Comparison of ENCODE assay signal across 9 mouse cellular contexts in the genomic region with DNA sequence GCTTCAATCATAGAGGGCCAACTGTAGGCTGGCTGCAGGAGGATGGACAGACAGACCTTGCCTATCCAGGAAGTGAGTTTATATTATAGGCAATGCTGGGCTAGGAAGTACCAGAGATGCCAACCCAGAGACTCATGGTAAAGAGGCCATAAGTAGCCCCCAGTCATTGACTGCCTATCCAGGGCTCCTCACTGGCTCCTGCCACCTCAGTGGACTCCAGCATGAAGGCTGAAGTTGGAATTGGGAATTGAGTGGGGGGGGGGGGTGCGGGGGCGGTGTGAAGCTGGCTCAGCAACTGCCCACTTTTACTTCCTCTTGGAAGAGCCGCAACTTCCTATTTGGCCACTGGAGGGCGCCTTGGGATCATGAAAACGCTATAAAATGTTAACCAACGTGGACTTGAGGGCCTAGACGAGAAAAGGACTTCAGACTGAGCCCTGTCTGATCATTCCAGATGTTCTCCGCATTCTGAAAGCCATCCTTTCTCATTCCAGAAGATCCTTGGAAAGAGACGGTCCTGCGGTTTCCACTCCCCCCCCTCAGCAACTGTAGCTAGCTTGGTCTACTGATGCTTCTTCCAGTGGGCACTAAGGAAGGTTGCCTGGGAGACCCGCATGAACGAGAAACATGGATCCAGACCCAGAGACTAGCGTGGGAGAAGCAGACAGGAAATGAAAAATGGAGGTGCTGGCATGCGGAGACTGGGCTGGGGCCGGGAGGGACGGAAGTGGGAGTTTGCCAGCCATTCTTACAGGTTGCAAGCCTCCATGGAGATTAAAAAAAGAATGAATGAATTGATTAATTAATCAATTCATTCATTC.
DNase-seq lines count a peak whose midpoint lies in the region; ATAC-seq and TF ChIP-seq lines count a peak whose summit lies in the region.
"Had no signal": no experiment of that assay in that cellular context is flagged by ENCODE, and none has a peak within 500 bp of the region (broad histone marks: within the 10 kb centered on the region; RNA-seq: fewer than 3 reads in every experiment).

No protein-coding gene starts in this region.

- no peaks in the 10 kb centered on the region for H3K9me3 ChIP-seq in hindbrain, postnatal 0 days (ENCODE audit: low read length)

- H3K4me3 ChIP-seq in cerebellum, adult 2 months (replicated peaks; ENCODE audit: insufficient read depth, low read depth, low read length): no peak overlapping the region
- H3K4me3 ChIP-seq in hindbrain, postnatal 0 days (ENCODE audit: low read length): no peak overlapping the region
- no peak overlapping the region for H3K4me3 ChIP-seq in left cerebral cortex, adult 2 months
- H3K4me3 ChIP-seq in small intestine, adult 2 months (ENCODE audit: low read depth, low read length): no peak overlapping the region
- H3K4me3 ChIP-seq: embryonic facial prominence, embryonic 12.5 days had no signal

- H3K27ac ChIP-seq in cerebellum, adult 2 months (ENCODE audit: insufficient read depth, low read length): no peak overlapping the region
- H3K27ac ChIP-seq in hindbrain, postnatal 0 days: peak overlapping the region; percentile 32; the same call in 1 of the 2 replicates
- no peak overlapping the region for H3K27ac ChIP-seq in left cerebral cortex, adult 2 months
- H3K27ac ChIP-seq in small intestine, adult 2 months (ENCODE audit: insufficient read depth, low read depth, low read length): no peak overlapping the region
- H3K27ac ChIP-seq: embryonic facial prominence, embryonic 12.5 days had no signal

- ATAC-seq in monocyte, adult 5-6 weeks (replicated peaks; ENCODE audit: insufficient number of reproducible peaks, low FRiP score, low TSS enrichment, poor library complexity, severe bottlenecking): no peak; the same call in 1 of the 2 replicates
- peak; percentile 75 for ATAC-seq in frontal cortex, adult (ENCODE audit: low TSS enrichment)
- peak; percentile 72 for ATAC-seq in hindbrain, postnatal 0 days
- peak; percentile 48; the same call in 1 of the 2 replicates for ATAC-seq in megakaryocyte-erythroid progenitor cell, adult 5-6 weeks (replicated peaks; ENCODE audit: low FRiP score, low TSS enrichment, poor library complexity, severe bottlenecking)

- H3K27me3 ChIP-seq in cerebellum, adult 2 months (ENCODE audit: control insufficient read depth, insufficient read depth, low read length): no peaks in the 10 kb centered on the region
- no peaks in the 10 kb centered on the region for H3K27me3 ChIP-seq in hindbrain, postnatal 0 days (ENCODE audit: insufficient read depth, low read length)
- H3K27me3 ChIP-seq in small intestine, adult 2 months (ENCODE audit: control insufficient read depth, insufficient read depth, low read length): no peaks in the 10 kb centered on the region
- H3K27me3 ChIP-seq: embryonic facial prominence, embryonic 12.5 days had no signal

- H3K4me2 ChIP-seq in hindbrain, postnatal 0 days (ENCODE audit: low read depth, low read length): no peak overlapping the region
- H3K4me2 ChIP-seq: embryonic facial prominence, embryonic 12.5 days had no signal

- H3K9ac ChIP-seq in hindbrain, postnatal 0 days (replicated peaks; ENCODE audit: low read length): no peak overlapping the region
- H3K9ac ChIP-seq: embryonic facial prominence, embryonic 12.5 days had no signal

- TF ChIP-seq POLR2A in cerebellum, adult 2 months (IDR thresholded peaks at IDR 0.05; ENCODE audit: borderline replicate concordance, insufficient read depth, low read length): no peak
- no peak for TF ChIP-seq POLR2A in small intestine, adult 2 months (IDR thresholded peaks at IDR 0.05; ENCODE audit: low read depth, low read length)

- H3K4me1 ChIP-seq in cerebellum, adult 2 months (ENCODE audit: control insufficient read depth, insufficient read depth, low read length): no peaks in the 10 kb centered on the region
- no peaks in the 10 kb centered on the region for H3K4me1 ChIP-seq in hindbrain, postnatal 0 days (ENCODE audit: insufficient read depth, low read length)
- H3K4me1 ChIP-seq in small intestine, adult 2 months (ENCODE audit: control insufficient read depth, insufficient read depth, insufficient read length, low read length): no peaks in the 10 kb centered on the region

- DNase-seq in monocyte, adult 2 months (ENCODE audit: low read depth in 1 of 2, low spot score in 2 of 2): peak; percentile 21 to 51
- peak; percentile 41 to 56 for DNase-seq in cerebellum, adult 2 months
- DNase-seq in hindbrain, postnatal 0 days (ENCODE audit: low spot score): peak; percentile 88
- DNase-seq in left cerebral cortex, adult 2 months (ENCODE audit: extremely low spot score in 1 of 2, low spot score in 2 of 2): peak; percentile 74 to 77

- WGBS in cerebellum, adult 2 months: 15% methylated on average over 16 of the region's 16 CpGs
- 10% methylated on average over 14 of the region's 16 CpGs for WGBS in hindbrain, postnatal 0 days
- 22% methylated on average over 16 of the region's 16 CpGs for WGBS in small intestine, adult 2 months

- intact Hi-C loops in left cerebral cortex, adult 2 months (cut with DNase I): loop anchor here (1.0 to 2.0 kb wide), 2 partner anchors 84 to 180 kb away; no protein-coding TSS in a partner anchor

- peak; percentile 79 for TF ChIP-seq CTCF in cerebellum, adult 2 months (IDR thresholded peaks at IDR 0.05; ENCODE audit: borderline replicate concordance, insufficient read depth, low read depth, low read length)
- TF ChIP-seq CTCF in hindbrain, postnatal 0 days (IDR thresholded peaks at IDR 0.05; ENCODE audit: low read depth): peak; percentile 84
- TF ChIP-seq CTCF in left cerebral cortex, adult 2 months (IDR thresholded peaks at IDR 0.05): peak; percentile 79
- TF ChIP-seq CTCF in small intestine, adult 2 months (IDR thresholded peaks at IDR 0.05; ENCODE audit: extremely low read depth, insufficient read length, insufficient replicate concordance, low read depth, low read length): peak; percentile 43; the same call in 1 of the 2 replicates

- H3K36me3 ChIP-seq in hindbrain, postnatal 0 days (ENCODE audit: insufficient read depth, low read length): no peaks in the 10 kb centered on the region
- no peaks in the 10 kb centered on the region for H3K36me3 ChIP-seq in small intestine, adult 2 months (ENCODE audit: control insufficient read depth, insufficient read depth, low read length)
- H3K36me3 ChIP-seq: embryonic facial prominence, embryonic 12.5 days had no signal

Comparison
In these comparisons a context has a peak if more than half of its experiments do, and no peak if none do; other contexts are left out.
1. DNase-seq: peak in every context shown above with its lines; median percentile 88 in hindbrain, postnatal 0 days; 76 in left cerebral cortex, adult 2 months; 48 in cerebellum, adult 2 months; 36 in monocyte, adult 2 months.